Mouse (Mus musculus) CD4-positive, CD25-positive, alpha-beta regulatory T cell (primary cell): ENCODE data around the gene Olfr145. TPM values are rescaled to one million over a fixed set of nuclear protein-coding genes. Genes with fewer than 3 reads are reported as not detected.

ENCODE experiments used
- polyA plus RNA-seq: library from polyadenylated mRNA; unstranded; fragments of 100-300 nt; shearing (Covaris generic); gene quantifications from one replicate; pipeline ENCODE4 v1.2.1, GENCODE M21; 2017

Olfr145 gene
- 0.02 TPM for polyA plus RNA-seq

DNA sequence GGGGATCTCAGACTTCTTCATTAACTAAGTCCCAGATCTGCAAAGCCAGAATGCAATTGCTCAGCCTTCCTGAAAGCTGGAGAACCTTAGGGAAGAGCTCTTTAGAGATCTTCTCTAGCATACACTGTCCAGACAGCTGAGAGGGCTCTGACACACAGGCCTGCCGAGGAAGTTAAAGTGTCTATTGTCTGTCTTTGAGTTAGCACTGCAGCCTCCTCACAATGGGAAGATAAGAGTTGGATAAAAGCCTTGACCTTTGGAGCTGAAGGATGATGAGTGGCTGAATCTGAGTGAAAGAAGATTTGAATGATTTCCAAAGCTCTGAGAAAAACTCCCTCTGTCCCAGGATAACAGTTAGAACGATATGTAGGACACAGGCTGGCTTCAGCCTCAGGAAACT, at the start of gene Olfr145:
TSS of gene Olfr145 (plus strand) at position 64 of the 400 bp plus-strand sequence.

DNA sequence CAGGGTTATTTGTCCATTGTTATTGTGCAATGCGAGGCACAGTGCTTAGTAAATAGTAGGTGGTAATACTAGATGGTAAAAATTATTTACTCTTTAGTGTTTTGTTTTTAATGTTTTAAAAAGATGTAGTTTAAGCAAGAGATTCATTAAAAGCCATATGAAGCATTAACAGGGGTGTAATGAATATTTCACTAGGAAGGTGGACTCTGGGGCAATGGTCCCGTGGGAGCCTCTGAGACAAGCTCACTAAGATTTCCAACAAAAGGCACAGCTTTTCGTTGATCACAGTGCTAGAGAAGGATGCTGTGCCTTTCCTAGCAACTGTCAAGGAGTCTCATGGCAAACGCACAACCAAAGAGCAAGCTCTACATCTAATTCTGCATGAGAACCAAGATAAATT, 42.6 kb upstream of the Olfr145 start, which contains the start of gene Olfr877:
TSS of gene Olfr877 (plus strand) at position 301 of the 400 bp plus-strand sequence.

DNA sequence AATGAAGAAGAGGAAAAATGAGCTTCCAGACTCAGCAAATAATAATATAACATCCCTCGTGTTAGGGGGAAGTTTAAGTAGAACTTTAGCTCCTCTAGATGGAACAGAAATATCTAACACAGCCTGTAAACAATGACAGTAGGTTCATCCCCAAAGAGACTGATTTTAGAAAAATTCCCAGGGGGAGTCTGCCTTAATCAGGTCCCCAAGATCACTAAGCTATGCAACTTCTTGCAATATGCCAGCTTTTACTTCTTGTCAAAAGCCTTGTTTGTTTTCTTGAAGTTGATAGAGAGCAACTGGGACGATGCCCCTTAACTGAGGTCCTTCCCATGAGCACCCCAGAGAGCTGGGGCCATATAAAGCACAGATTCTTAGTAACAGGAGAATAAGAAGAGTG, 21.0 kb downstream of the Olfr145 start, which contains the start of gene Olfr878:
TSS of gene Olfr878 (plus strand) at position 301 of the 400 bp plus-strand sequence.

Other genes starting within 250 kb of the Olfr145 start
- 147 TPM for gene Tbrg1, start 239.4 kb upstream of the Olfr145 start, polyA plus RNA-seq
- gene Panx3, start 227.5 kb upstream of the Olfr145 start, polyA plus RNA-seq = 0.13 TPM
- 0.14 TPM for gene Olfr160, start 180.5 kb upstream of the Olfr145 start, polyA plus RNA-seq
- gene Olfr874, start 151.6 kb upstream of the Olfr145 start, polyA plus RNA-seq = not detected
- not detected for gene Olfr875, start 124.9 kb upstream of the Olfr145 start, polyA plus RNA-seq
- 0.06 TPM for gene Olfr876, start 93.7 kb upstream of the Olfr145 start, polyA plus RNA-seq
- gene Olfr877, start 42.5 kb upstream of the Olfr145 start, polyA plus RNA-seq = 0.08 TPM
- gene Olfr878, start 21.1 kb downstream of the Olfr145 start, polyA plus RNA-seq = 0.14 TPM
- gene Olfr881, start 95.1 kb downstream of the Olfr145 start, polyA plus RNA-seq = not detected
- not detected for gene Olfr883, start 129.1 kb downstream of the Olfr145 start, polyA plus RNA-seq
- gene Olfr884, start 149.8 kb downstream of the Olfr145 start, polyA plus RNA-seq = not detected
- gene Olfr885, start 164.6 kb downstream of the Olfr145 start, polyA plus RNA-seq = not detected
- gene Olfr887, start 187.3 kb downstream of the Olfr145 start, polyA plus RNA-seq = 0.06 TPM
- 0.10 TPM for gene Olfr888, start 211.4 kb downstream of the Olfr145 start, polyA plus RNA-seq
- gene Olfr889, start 218.5 kb downstream of the Olfr145 start, polyA plus RNA-seq = 0.11 TPM
- 0.04 TPM for gene Olfr890, start 245.8 kb downstream of the Olfr145 start, polyA plus RNA-seq